Mouse (Mus musculus) limb, embryonic 14.5 days (tissue): ENCODE results near the gene Hfe2. TPM values are rescaled to one million over a fixed set of nuclear protein-coding genes. Genes with fewer than 3 reads are reported as not detected.

Experiments
- ATAC-seq: fragments of 200-750 bp; cut with Nextera tagmentation; 2 replicates; pipeline ENCODE4 v1.8.0; 2017; ENCODE audit warnings: low read depth, moderate number of reproducible peaks, moderate TSS enrichment; ENCODE audit not compliant: low FRiP score
- DNase-seq: peaks from one replicate; pipeline ENCODE4 v3.0.0-alpha.2; 2015; ENCODE audit warnings: low spot score
- H3K27ac ChIP-seq: fragments of 300-500 bp; sonication (generic); replicated peaks from 2 replicates; pipeline ENCODE4 v1.5.1; 2014; ENCODE audit warnings: low read depth, mild to moderate bottlenecking, low read length, moderate library complexity, mixed read lengths
- H3K27me3 ChIP-seq: fragments of 300-500 bp; sonication (generic); 2 replicates; pipeline ENCODE4 v1.6.1; 2014; ENCODE audit warnings: low read length, mixed read lengths; ENCODE audit not compliant: control insufficient read depth, insufficient read depth
- H3K36me3 ChIP-seq: fragments of 300-500 bp; sonication (generic); 2 replicates; pipeline ENCODE4 v1.6.1; 2014; ENCODE audit warnings: mild to moderate bottlenecking, low read length, moderate library complexity, mixed read lengths; ENCODE audit not compliant: control insufficient read depth, insufficient read depth
- H3K4me1 ChIP-seq: fragments of 300-500 bp; sonication (generic); 2 replicates; pipeline ENCODE4 v1.6.1; 2014; ENCODE audit warnings: antibody characterized with exemption, low read length, mixed read lengths; ENCODE audit not compliant: control insufficient read depth, insufficient read depth
- H3K4me2 ChIP-seq: fragments of 300-500 bp; sonication (generic); replicated peaks from 2 replicates; pipeline ENCODE4 v1.6.1; 2014; ENCODE audit warnings: low read depth, mild to moderate bottlenecking, low read length, moderate library complexity; ENCODE audit not compliant: severe bottlenecking
- H3K4me3 ChIP-seq: fragments of 300-500 bp; sonication (generic); replicated peaks from 2 replicates; pipeline ENCODE4 v1.5.1; 2014; ENCODE audit warnings: low read length
- H3K9ac ChIP-seq: fragments of 300-500 bp; sonication (generic); 2 replicates; pipeline ENCODE4 v1.6.1; 2014; ENCODE audit warnings: mild to moderate bottlenecking, low read depth, low read length, moderate library complexity; ENCODE audit not compliant: severe bottlenecking
- H3K9me3 ChIP-seq: fragments of 300-500 bp; sonication (generic); 2 replicates; pipeline ENCODE4 v1.6.1; 2016; ENCODE audit warnings: low read length; ENCODE audit not compliant: control insufficient read depth
- POLR2A ChIP-seq: fragments of 200-500 bp; IDR thresholded peaks from 2 replicates; pipeline ENCODE4 v1.8.0; 2012; ENCODE audit warnings: inconsistent platforms, mild to moderate bottlenecking, moderate library complexity, borderline replicate concordance; ENCODE audit not compliant: insufficient read depth, insufficient read length; ENCODE audit errors: extremely low read depth
- WGBS: fragments of 180-500 bp; shearing (Covaris S2); extraction: QIAGEN DNeasy Blood & Tissue Kit; methylation state at CpG from one replicate; pipeline ENCODE4 v1.1.7; 2014; 5-methylcytosine and 5-hydroxymethylcytosine counted together
- polyA plus RNA-seq, 2 experiments: library from polyadenylated mRNA; depleted of rRNA in 1 of 2; stranded (reverse) in 1 of 2; unstranded in 1 of 2; fragments of >200 nt; fragmentation: Nextera tagmentation in 1 of 2; extraction: Ambion mirVana in 1 of 2; gene quantifications; 2 replicates each; pipeline versions ENCODE4 v1.2.1 to v1.2.3; 2012 to 2014

Hfe2 gene
- polyA plus RNA-seq, 2 experiments, result 20.5 to 21.4 TPM

GRCm38 (mm10) chr3:96557694-96558093 is 32.7 kb downstream of the Hfe2 start, which contains the start of gene Txnip:
TSS of gene Txnip (plus strand) at chr3:96557957.
- ATAC-seq (peak; percentile 99), DNase-seq (peak; percentile 100)
- peak; percentile 100; the same call in 1 of the 2 replicates for TF ChIP-seq POLR2A
- H3K4me2 ChIP-seq, result peak within 1 kb of the TSS; percentile 79
- 4% methylated on average over 26 of the region's 26 CpGs for WGBS
- H3K27ac ChIP-seq, result peak within 1 kb of the TSS; percentile 82
- peaks cover 25% of the 10 kb centered on the region for H3K36me3 ChIP-seq
- no peaks in the 10 kb centered on the region for H3K27me3 ChIP-seq
- H3K9ac ChIP-seq, result peak within 1 kb of the TSS; percentile 89
- H3K4me1 ChIP-seq, result peaks cover 39% of the 10 kb centered on the region
- H3K4me3 ChIP-seq, result peak within 1 kb of the TSS; percentile 60
- no peaks in the 10 kb centered on the region for H3K9me3 ChIP-seq

DNA sequence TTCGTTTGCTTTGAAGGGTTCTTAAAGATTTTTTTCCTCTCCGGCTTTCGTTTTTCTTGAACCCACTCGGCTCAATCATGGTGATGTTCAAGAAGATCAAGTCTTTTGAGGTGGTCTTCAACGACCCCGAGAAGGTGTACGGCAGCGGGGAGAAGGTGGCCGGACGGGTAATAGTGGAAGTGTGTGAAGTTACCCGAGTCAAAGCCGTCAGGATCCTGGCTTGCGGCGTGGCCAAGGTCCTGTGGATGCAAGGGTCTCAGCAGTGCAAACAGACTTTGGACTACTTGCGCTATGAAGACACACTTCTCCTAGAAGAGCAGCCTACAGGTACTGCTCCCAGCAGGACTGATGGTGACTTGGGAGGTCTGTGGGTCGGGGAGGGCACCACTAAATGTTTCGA is 33.2 kb downstream of the Hfe2 start:
- no peak for DNase-seq
- H3K4me1 ChIP-seq, result peaks cover 39% of the 10 kb centered on the region
- WGBS, result under 1% methylated on average over 17 of the region's 17 CpGs
- peak overlapping the region; percentile 79 for H3K4me2 ChIP-seq
- peak overlapping the region; percentile 60 for H3K4me3 ChIP-seq
- 0 out of 2 replicates have a peak, but pooled peaks have one; percentile 7 for ATAC-seq
- H3K27ac ChIP-seq, result peak overlapping the region; percentile 81
- H3K9me3 ChIP-seq, result no peaks in the 10 kb centered on the region
- peaks cover 25% of the 10 kb centered on the region for H3K36me3 ChIP-seq
- peak overlapping the region; percentile 89 for H3K9ac ChIP-seq
- TF ChIP-seq POLR2A, result no peak
- no peaks in the 10 kb centered on the region for H3K27me3 ChIP-seq

DNA sequence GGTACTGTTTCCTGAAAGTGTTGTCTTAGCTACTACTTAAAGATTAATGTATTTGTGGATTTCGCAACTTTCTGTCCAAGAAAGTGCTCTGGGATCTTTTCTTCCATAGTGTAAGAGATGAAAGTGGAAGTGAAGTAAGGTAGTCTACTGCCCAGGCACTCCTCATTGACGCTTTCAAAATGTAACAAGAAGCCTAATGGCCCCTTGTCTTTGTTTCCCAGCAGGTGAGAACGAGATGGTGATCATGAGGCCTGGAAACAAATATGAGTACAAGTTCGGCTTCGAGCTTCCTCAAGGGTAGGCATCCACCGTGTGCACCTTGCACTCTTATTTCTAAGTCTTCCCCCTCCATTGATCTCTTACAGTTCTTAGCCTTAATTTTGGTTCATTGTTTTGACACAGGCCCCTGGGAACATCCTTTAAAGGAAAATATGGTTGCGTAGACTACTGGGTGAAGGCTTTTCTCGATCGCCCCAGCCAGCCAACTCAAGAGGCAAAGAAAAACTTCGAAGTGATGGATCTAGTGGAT is 33.8 kb downstream of the Hfe2 start:
- Histone ChIP-seq H3K4me3 (peak overlapping the region; percentile 60), H3K9me3 (no peaks in the 10 kb centered on the region), H3K36me3 (peaks cover 25% of the 10 kb centered on the region), H3K27ac (peak overlapping the region; percentile 81), H3K9ac (peak overlapping the region; percentile 89), H3K27me3 (no peaks in the 10 kb centered on the region), H3K4me1 (peaks cover 39% of the 10 kb centered on the region), H3K4me2 (peak overlapping the region; percentile 79)
- TF ChIP-seq POLR2A, result no peak
- no peak for ATAC-seq
- WGBS, result 35% methylated on average over 10 of the region's 10 CpGs
- DNase-seq, result no peak

GRCm38 (mm10) chr3:96559398-96559910 is 34.5 kb downstream of the Hfe2 start:
- no peak overlapping the region for H3K27ac ChIP-seq
- peak overlapping the region; percentile 60 for H3K4me3 ChIP-seq
- H3K4me1 ChIP-seq, result peaks cover 45% of the 10 kb centered on the region
- H3K27me3 ChIP-seq, result no peaks in the 10 kb centered on the region
- H3K9ac ChIP-seq, result peak overlapping the region; percentile 89; the same call in 1 of the 2 replicates
- peak overlapping the region; percentile 79 for H3K4me2 ChIP-seq
- WGBS, result 78% methylated on average over 12 of the region's 12 CpGs
- ATAC-seq (no peak), DNase-seq (no peak)
- no peaks in the 10 kb centered on the region for H3K9me3 ChIP-seq
- peaks cover 25% of the 10 kb centered on the region for H3K36me3 ChIP-seq
- TF ChIP-seq POLR2A, result no peak

DNA sequence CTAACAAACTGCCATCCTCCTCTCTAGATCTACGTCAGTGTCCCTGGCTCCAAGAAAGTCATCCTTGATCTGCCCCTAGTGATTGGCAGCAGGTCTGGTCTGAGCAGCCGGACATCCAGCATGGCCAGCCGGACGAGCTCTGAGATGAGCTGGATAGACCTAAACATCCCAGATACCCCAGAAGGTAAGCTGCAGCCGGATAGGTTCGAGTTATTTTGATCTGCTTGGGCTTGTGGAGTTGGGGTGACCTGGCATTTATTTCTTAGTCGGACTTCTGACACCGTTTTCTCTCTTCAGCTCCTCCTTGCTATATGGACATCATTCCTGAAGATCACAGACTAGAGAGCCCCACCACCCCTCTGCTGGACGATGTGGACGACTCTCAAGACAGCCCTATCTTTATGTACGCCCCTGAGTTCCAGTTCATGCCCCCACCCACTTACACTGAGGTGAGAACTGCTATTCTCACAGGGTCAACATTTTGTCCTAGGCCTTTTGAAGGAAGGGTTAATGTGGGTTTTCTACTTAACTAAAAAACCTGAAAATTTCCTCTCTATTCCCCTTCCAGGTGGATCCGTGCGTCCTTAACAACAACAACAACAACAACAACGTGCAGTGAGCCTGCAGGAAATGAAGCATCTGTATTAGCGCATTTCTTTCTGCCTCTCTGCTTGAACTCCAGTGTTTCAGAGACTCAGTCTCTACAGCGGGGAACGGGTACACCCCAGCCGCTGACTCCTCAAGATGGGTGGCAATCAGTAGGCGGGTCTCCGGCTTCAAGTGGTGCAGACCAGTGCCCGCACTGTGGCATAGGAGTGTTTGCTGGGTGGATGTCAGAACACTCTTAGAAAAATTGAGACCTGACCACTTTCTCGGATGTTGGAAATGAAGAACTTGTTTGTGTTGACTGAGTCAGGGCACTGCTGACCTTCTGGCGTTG is 35.2 kb downstream of the Hfe2 start:
- H3K4me3 ChIP-seq, result peak overlapping the region; percentile 60
- 88% methylated on average over 23 of the region's 23 CpGs for WGBS

More for the DNA sequence above, 35.2 kb downstream of the Hfe2 start:
- Histone ChIP-seq H3K4me1 (peaks cover 44% of the 10 kb centered on the region), H3K4me2 (peak overlapping the region; percentile 79), H3K9ac (peak overlapping the region; percentile 89), H3K27ac (no peak overlapping the region), H3K27me3 (no peaks in the 10 kb centered on the region), H3K36me3 (peaks cover 25% of the 10 kb centered on the region), H3K9me3 (no peaks in the 10 kb centered on the region)
- ATAC-seq (no peak), DNase-seq (no peak)
- no peak for TF ChIP-seq POLR2A
